Mouse (Mus musculus) T-helper 2 cell (primary cell): Measurements from ENCODE around the gene Tns1.

Experiments
- in situ Hi-C: fragments of 300-600 bp; cut with MboI, MseI; formaldehyde crosslinking; loops from one replicate; pipeline ENCODE4 v1.15.1; 2025; ENCODE audit warnings: high pct_unique_total_duplicates

The Tns1 gene

DNA sequence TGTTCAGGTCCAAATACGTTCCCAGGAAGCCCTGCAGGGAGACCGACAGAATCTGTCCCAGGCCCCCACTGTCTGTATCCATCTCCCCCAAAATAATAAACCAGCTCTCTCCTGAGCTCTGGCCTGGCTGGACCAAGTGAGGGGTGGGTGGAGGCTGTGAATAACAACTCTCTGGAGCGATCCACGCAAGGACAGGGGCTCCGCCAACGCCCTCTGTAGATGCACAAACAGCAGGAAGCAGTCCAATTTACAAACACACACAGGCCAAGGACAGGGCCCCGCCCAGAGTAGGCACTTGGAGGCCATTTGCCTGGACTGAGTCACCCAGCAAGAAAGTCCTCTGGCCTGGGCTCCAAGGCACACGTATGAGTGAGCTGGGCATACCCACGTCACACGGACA is 32.0 kb downstream of the Tns1 start:
- in situ Hi-C loops = no loop called here

DNA sequence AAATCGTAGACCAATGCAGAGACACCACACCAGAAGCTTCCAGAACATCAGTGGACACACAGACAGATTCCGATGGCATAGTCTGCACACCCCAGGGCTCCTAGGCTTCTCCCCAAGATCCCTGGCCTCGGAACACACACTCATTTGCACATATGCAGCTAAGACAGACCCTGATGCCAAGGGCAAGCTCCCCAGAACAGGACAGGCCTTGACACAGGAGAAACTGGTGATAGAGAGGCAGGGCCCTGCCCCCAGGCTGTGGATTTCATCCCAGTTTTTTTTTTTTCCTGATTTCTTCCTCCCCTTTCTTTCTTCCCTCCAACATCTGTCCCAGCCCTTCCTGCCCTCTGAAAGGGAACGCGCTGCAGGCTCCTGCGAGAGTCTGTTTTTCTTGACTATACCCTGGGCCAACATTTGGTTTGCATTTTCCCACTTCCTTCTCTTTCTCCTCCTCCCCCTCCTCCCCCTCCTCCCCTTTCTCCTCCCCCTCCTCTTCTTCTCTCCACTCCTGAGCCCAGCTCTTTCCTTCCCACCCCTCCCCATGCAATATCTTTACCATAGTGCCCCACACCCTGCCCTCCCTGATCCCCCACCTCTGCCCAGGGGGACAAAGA is 32.5 kb downstream of the Tns1 start:
- in situ Hi-C loops = no loop called here

DNA sequence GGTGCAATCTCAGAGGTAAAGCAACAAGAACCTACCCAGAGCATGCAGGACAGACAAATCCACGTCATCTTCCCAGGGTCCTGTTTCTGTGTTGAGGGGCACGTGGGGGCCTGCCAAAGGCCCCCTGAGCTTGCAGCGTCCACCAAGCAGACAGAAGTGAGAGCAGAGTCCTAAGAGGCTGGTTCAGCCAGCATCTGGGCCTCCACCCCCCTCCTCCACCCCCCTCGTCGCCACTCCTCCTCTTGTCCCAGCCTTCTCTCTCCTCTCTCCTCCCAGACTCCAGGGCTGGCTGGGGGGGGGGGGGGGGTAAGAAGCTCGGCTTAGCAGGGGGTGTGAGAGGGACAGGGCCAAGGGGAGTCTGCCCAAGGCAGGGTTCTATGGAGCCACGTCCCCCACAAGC is 33.1 kb downstream of the Tns1 start:
- in situ Hi-C loops = no loop called here

GRCm38 (mm10) chr1:74090329-74090728 is 33.9 kb downstream of the Tns1 start:
- in situ Hi-C loops = no loop called here

DNA sequence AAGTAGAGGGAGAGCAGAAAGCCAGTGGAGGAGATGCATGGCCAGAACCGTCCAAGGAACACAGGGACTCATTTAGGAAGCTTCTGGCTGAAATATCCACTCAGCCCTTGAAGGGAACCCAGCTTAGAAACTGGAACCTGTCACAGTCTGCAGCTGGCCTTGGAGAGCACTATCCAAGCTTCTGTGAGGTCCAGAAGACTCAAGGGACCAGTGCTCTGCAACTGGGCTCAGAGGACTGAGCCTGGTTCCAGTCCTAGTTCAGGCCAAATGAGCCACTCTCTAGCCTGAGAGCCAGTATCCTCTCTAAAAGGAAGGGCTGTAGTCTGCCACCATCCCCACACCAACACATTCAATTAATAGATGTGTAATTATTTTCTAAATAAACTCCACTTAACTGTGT is 35.7 kb downstream of the Tns1 start:
- in situ Hi-C loops = no loop called here

DNA sequence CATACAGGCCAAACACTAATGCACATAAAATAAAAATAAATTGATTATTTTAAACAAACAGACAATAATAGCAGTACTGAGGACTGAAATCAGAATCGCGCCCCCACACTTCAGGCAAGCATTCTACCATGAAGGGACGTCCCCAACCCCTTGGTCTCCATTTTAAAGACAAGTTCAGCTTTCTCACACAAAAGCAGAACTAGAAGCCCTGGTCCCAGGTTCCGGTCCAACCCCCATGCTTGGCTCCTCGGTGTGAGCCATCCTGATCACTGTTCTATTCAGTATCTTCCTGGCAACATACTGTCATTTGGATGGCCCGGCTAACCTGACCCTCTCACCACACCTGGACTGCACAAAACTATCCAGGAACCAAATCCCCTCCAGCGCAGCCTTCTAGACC is 38.7 kb downstream of the Tns1 start:
- in situ Hi-C loops = no loop called here

- in situ Hi-C loops = loop anchor here (5.0 kb wide), 1 partner anchor 182 kb away; no protein-coding TSS in a partner anchor
These were observed 39.5 kb downstream of the Tns1 start for GRCm38 (mm10) chr1:74084752-74085151.

GRCm38 (mm10) chr1:74084065-74084705 is 40.1 kb downstream of the Tns1 start:
- in situ Hi-C loops = loop anchor here (5.0 kb wide), 1 partner anchor 182 kb away; no protein-coding TSS in a partner anchor

DNA sequence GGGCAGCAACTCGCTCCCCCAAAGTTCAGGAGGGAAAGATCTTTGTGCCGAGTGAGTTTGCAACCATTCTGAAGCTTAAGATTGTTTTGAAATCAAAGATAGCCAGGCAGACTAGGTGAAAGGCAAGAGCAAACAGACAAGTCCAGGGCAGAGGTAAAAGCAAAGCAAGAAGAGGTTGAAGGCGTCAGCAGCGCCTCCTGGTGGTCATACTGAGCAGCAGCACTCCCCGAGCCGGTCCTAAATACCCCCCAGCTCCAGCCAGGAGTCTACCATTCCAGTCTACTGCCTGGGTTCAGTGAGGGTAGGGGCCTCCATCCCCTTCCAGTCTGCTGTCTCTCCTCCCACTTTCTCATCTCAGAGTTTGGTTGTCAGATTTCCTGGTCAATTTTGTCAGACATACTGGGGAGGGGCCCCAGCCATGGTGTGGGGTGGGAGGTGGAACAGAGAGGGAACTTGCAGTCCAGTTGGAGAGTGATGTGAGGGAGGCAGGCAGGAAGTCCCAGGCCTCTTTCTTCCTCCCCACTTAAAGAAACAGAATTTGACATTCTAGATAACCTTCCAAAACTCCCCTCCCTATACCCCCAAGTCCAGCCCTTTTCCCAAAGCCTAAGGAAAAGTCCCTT is 41.3 kb downstream of the Tns1 start:
- in situ Hi-C loops = loop anchor here (5.0 kb wide), 1 partner anchor 181 kb away; no protein-coding TSS in a partner anchor

DNA sequence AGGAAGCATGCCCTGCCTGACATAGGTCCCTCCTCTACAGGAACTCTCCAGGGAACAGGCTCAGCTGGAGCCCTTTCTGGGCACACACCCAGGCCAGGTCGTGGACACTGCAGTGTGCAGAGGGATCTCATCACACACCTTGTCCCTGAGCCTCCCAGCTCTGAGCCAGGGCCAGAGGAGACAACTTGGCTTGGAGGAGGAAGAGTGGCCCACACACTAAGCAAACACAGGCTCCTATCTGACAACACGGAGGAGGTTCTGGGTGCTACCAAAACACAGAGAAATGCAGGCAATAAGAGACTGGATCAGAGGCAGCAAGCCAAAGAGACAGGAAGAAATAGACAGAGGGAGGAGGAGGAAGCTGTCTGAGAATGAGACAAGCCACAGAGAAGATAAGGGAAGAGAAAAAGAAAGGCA is 42.7 kb downstream of the Tns1 start:
- in situ Hi-C loops = loop anchor here (5.0 kb wide), 1 partner anchor 179 kb away; no protein-coding TSS in a partner anchor

- in situ Hi-C loops = loop anchor here (5.0 kb wide), 1 partner anchor 90 kb away; no protein-coding TSS in a partner anchor
These were observed 46.9 kb downstream of the Tns1 start for GRCm38 (mm10) chr1:74077353-74077752.

DNA sequence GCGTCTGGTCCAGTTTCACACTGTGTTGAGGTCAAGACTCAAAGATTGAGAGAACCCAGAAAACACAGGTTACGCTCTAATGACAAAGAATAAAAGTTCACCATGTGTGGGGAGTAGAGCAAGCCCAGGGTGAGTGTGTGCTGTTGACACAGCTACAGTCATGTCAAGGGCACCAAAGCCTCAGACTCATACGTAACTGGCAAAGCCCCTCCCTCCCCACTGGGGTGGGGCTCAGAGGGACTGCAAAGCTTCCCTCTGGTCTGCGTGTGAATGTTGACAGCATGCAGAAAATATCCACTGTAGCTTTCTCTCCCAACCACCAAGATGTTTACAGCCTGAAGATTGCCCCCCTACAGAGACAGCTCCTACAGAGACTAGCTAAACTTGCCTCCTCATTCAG is 48.0 kb downstream of the Tns1 start:
- in situ Hi-C loops = loop anchor here (5.0 kb wide), 1 partner anchor 89 kb away; no protein-coding TSS in a partner anchor

GRCm38 (mm10) chr1:74074693-74075485 is 49.4 kb downstream of the Tns1 start:
- in situ Hi-C loops = loop anchor here (5.0 kb wide), 1 partner anchor 88 kb away; no protein-coding TSS in a partner anchor

- in situ Hi-C loops = no loop called here
These were observed 50.5 kb downstream of the Tns1 start for GRCm38 (mm10) chr1:74073791-74074190.

- in situ Hi-C loops = no loop called here
These were observed 53.5 kb downstream of the Tns1 start for GRCm38 (mm10) chr1:74070745-74071144.

DNA sequence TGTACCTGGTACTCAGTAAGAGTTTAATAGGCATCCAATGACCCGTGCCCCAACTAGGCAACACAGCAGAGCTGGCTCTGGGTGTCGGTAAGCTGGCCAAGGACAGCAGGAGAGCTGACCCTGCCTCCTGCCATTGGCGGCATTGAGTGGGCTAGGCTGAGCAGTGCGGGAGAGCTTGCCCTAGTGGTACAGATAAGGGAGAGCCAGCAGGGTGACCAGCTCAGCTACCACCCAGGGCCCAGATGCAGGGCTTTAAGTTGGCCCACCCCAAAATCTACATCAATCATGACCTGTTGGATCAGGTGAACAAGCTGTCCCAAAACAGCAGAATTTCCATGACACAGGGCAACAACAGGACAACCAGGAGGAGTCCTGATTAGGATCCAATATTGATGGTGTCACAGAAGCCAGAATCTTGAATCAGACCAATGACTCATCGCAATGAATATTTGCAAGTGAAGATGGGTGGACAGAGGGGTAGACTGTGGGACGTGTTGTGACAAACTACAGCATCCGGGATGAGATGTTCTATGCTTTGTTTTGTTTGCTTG is 54.2 kb downstream of the Tns1 start:
- in situ Hi-C loops = no loop called here

GRCm38 (mm10) chr1:74069085-74069835 is 55.0 kb downstream of the Tns1 start:
- in situ Hi-C loops = no loop called here

- in situ Hi-C loops = no loop called here
These were observed 55.7 kb downstream of the Tns1 start for GRCm38 (mm10) chr1:74068366-74069084.

GRCm38 (mm10) chr1:74067866-74068265 is 56.4 kb downstream of the Tns1 start:
- in situ Hi-C loops = no loop called here

DNA sequence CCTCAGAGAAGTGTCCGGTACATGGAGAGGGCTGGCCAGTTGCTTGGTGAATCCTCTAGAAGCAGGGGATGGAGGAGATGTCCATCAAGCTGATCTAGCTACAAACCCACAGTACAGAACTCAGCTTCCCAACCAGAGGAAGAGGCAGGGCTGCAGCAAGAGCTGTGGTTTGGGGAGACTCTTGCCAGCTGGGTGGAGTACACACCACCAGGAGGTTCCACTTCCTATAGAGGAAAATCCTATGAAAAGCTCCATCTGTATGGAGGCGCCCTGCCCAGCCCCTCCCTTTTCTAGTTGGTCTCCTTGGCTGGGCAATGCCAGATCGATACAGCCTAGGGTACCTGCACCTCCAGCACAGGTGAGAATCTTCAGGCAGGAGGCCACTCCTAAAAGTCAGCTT is 57.7 kb downstream of the Tns1 start:
- in situ Hi-C loops = no loop called here
